Mouse (Mus musculus): ENCODE results near the gene Serpinb1c. TPM values are rescaled to one million over a fixed set of nuclear protein-coding genes. Genes with fewer than 3 reads are reported as not detected.
A peak's percentile ranks its signal among the peaks of the same experiment; 100 is the strongest.
"Not testable (repeated sequence)": the region's sequence is repeated elsewhere in the genome, so short reads cannot be mapped to it uniquely, and the experiment has no call there.

The Serpinb1c gene
- polyA plus RNA-seq, 1 experiment from 2014 or later: 0.69 TPM

DNA sequence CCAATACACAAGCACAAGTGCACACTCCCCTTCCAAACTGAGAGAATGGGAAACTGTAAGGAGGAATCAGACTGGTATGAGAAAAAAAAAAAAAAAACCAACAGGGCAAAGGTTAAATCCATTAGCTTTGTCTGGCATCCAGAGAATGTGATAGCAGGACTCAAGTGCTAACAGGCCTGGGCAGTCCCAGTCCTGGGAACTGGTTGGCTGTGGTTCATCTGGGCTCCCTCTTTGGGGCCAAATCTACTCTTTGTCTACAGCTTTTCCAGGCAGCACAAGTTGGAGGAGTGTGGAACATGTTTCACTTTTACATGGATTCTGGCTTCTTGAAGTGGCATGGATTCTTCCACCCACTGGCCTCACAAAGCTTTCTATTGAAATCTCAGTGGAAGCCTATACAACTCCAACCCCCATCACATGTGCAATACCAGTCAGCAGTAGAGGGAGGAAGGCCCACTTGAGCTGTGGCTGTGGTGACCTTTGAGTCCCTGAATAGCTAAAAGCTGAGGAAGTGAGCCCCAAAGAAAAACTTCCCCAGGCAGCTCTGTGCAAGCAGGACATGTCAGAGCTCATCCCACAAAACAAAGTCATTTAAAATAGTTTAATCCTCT lies 14.9 kb upstream of the Serpinb1c start:
- in situ Hi-C loops (cut with MboI; ENCODE audit: low pct_unique_long_range_greater_than_20kb): loop anchor here (10.0 kb wide), 1 partner anchor 52 kb away; the partner anchor contains the start of gene Serpinb6b
- ChIA-PET POLR2A (interaction anchor here (0.6 kb wide), 1 partner anchor 508 kb away, joined by 3 read pairs; no protein-coding TSS in a partner anchor), CTCF (interaction anchor here (0.7 to 1.3 kb wide), 7 partner anchors 8 to 167 kb away, joined by 3 to 5 read pairs (median 4); partner anchors contain the start of gene Serpinb6b)
- H3K27me3 ChIP-seq: no peaks in the 10 kb centered on the region
- ATAC-seq: peak; percentile 76
- no peak for DNase-seq (ENCODE audit: low read depth, low spot score)
- no peak for TF ChIP-seq CTCF (IDR thresholded peaks at IDR 0.05)

DNA sequence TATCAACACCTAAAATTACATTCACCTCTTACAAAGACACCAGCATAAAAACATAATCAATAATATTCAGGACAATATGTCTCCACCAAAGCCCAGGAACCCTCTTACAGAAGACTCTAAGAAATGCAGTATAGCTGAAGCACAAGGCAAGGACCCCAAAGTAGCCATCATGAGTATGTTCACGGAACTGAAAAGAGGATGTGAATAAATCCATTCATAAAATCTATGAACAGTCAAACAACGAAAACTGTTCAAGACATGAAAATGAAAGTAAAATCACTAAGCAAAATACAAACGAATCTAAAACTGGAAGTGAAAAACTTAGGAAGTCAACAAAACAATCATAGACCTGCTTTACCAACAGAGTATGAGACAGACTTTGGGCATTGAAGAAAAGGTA lies 10.2 kb upstream of the Serpinb1c start:
- no peaks in the 10 kb centered on the region for H3K27me3 ChIP-seq
- ATAC-seq (no peak), DNase-seq (ENCODE audit: low read depth, low spot score) (no peak)
- ChIA-PET CTCF (no interaction called here), POLR2A (no interaction called here)
- no peak for TF ChIP-seq CTCF (IDR thresholded peaks at IDR 0.05)
- in situ Hi-C loops (cut with MboI; ENCODE audit: low pct_unique_long_range_greater_than_20kb): no loop called here

GRCm38 (mm10) chr13:32903211-32903873 lies 5.3 kb upstream of the Serpinb1c start:
- peak; percentile 87 for TF ChIP-seq CTCF (IDR thresholded peaks at IDR 0.05)
- DNase-seq (ENCODE audit: low read depth, low spot score) (no peak), ATAC-seq (peak; percentile 78)
- in situ Hi-C loops (cut with MboI; ENCODE audit: low pct_unique_long_range_greater_than_20kb): loop anchor here (5.0 kb wide), 4 partner anchors 169 to 994 kb away; no protein-coding TSS in a partner anchor
- H3K27me3 ChIP-seq: no peaks in the 10 kb centered on the region
- CTCF ChIA-PET: interaction anchor here (0.6 to 1.9 kb wide), 26 partner anchors 12 to 995 kb away, joined by 3 to 14 read pairs (median 4); partner anchors contain the start of gene Serpinb1b
- POLR2A ChIA-PET: interaction anchor here (0.9 kb wide), 1 partner anchor 101 kb away, joined by 3 read pairs; no protein-coding TSS in a partner anchor

DNA sequence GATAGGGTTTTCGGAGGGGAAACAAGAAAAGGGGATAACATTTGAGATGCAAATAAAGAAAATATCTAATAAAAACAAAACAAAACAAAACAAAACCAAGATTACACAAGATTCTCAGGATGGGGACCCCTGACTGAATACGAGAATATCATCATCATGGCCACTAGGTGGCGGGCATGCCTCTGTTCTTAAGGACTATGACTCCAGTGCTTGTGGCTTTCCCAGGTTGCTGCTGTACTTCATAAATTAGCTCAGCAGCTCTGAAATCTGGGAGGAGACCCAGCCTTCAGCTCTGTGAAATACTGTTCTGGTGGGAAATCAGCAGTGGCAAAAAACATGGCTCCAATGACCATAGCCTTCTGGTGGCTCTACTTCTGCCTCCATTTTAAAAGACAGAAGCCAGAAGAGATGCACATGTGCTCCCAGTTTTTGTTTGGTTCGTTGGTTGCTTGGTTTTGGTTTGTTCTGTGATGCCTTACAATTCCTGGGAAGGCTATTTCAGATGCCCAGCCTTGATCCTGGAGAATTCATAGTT lies 4.5 kb upstream of the Serpinb1c start:
- CTCF ChIA-PET: interaction anchor here (0.6 to 1.9 kb wide), 28 partner anchors 13 to 1092 kb away, joined by 3 to 14 read pairs (median 4); partner anchors contain the start of gene Serpinb1b
- DNase-seq (ENCODE audit: low read depth, low spot score) (no peak), ATAC-seq (peak; percentile 12)
- POLR2A ChIA-PET: interaction anchor here (0.9 kb wide), 1 partner anchor 102 kb away, joined by 3 read pairs; no protein-coding TSS in a partner anchor
- TF ChIP-seq CTCF (IDR thresholded peaks at IDR 0.05): peak; percentile 87
- no peaks in the 10 kb centered on the region for H3K27me3 ChIP-seq
- in situ Hi-C loops (cut with MboI; ENCODE audit: low pct_unique_long_range_greater_than_20kb): loop anchor here (5.0 kb wide), 4 partner anchors 170 to 995 kb away; no protein-coding TSS in a partner anchor

- CTCF ChIA-PET: no interaction called here
- H3K27me3 ChIP-seq: no peaks in the 10 kb centered on the region
- ATAC-seq: no peak
- TF ChIP-seq CTCF (IDR thresholded peaks at IDR 0.05): peak; percentile 74
- POLR2A ChIA-PET: interaction anchor here (0.7 kb wide), 1 partner anchor 34 kb away, joined by 3 read pairs; no protein-coding TSS in a partner anchor
- no peak for DNase-seq (ENCODE audit: low read depth, low spot score)
- in situ Hi-C loops (cut with MboI; ENCODE audit: low pct_unique_long_range_greater_than_20kb): loop anchor here (5.0 kb wide), 4 partner anchors 172 to 997 kb away; no protein-coding TSS in a partner anchor
Measured at GRCm38 (mm10) chr13:32900639-32901038, 2.6 kb upstream of the Serpinb1c start.

DNA sequence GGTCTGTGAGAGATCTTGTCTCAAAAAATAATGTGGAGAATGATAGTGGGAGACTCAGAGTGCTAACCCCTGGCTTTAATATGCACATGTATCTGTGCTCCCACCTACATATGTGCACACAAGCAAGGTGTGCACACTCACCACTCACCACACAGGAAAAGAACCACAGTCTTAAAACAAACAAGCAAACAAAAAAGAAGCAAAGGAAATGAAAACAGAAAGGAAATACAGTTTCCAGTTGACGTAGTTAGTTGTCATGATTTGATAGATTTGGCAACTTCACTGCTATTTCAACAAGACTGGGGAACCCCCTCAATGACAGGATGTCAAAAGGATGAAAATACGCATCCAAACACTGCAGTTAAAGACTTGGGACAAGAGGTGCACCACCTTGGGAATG lies 1.1 kb upstream of the Serpinb1c start:
- ChIA-PET POLR2A (interaction anchor here (0.8 kb wide), 1 partner anchor 46 kb away, joined by 5 read pairs; no protein-coding TSS in a partner anchor), CTCF (interaction anchor here (0.6 kb wide), 1 partner anchor 106 kb away, joined by 3 read pairs; no protein-coding TSS in a partner anchor)
- in situ Hi-C loops (cut with MboI; ENCODE audit: low pct_unique_long_range_greater_than_20kb): loop anchor here (5.0 kb wide), 1 partner anchor 47 kb away; the partner anchor contains the start of gene Serpinb1a

GRCm38 (mm10) chr13:32896931-32897330 lies 1.1 kb downstream of the Serpinb1c start:
- no peak for TF ChIP-seq CTCF (IDR thresholded peaks at IDR 0.05)
- CTCF ChIA-PET: interaction anchor here (1.0 to 1.7 kb wide), 2 partner anchors 15 to 46 kb away, joined by 3 to 6 read pairs; partner anchors contain the start of gene Serpinb1a
- ATAC-seq (no peak), DNase-seq (ENCODE audit: low read depth, low spot score) (no peak)
- POLR2A ChIA-PET: interaction anchor here (1.1 kb wide), 1 partner anchor 46 kb away, joined by 5 read pairs; the partner anchor contains the start of gene Serpinb1a
- in situ Hi-C loops (cut with MboI; ENCODE audit: low pct_unique_long_range_greater_than_20kb): loop anchor here (5.0 kb wide), 1 partner anchor 45 kb away; the partner anchor contains the start of gene Serpinb1a
- no peaks in the 10 kb centered on the region for H3K27me3 ChIP-seq

More for the DNA sequence above, 1.1 kb upstream of the Serpinb1c start:
- DNase-seq (ENCODE audit: low read depth, low spot score); H3K27me3 ChIP-seq; ATAC-seq: not testable (repeated sequence)

DNA sequence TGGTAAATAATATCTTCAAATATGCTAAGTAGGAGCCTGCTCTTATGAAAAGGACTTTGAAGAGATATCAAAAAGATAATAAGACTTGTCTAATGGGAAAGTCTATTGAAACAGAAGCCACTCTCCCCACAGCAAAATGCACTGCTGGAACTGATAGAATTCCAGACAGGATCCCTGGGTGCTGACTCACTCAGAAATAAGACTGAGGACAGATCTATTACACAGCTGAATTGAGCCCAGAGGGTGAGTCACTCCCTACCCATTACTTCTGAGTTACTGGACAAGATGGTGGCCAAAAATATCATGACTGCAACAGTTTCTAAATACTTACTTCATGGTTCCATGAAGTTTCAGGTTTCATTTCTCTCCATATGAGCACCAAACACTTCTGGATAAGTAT lies 13.3 kb downstream of the Serpinb1c start:
- in situ Hi-C loops (cut with MboI; ENCODE audit: low pct_unique_long_range_greater_than_20kb): no loop called here
- ChIA-PET POLR2A (no interaction called here), CTCF (no interaction called here)
- no peaks in the 10 kb centered on the region for H3K27me3 ChIP-seq
- DNase-seq (ENCODE audit: low read depth, low spot score) (peak; percentile 72), ATAC-seq (peak; percentile 86)
- TF ChIP-seq CTCF (IDR thresholded peaks at IDR 0.05): no peak

- ChIA-PET CTCF (no interaction called here), POLR2A (no interaction called here)
- TF ChIP-seq CTCF (IDR thresholded peaks at IDR 0.05): no peak
- in situ Hi-C loops (cut with MboI; ENCODE audit: low pct_unique_long_range_greater_than_20kb): no loop called here
- DNase-seq (ENCODE audit: low read depth, low spot score) (no peak), ATAC-seq (no peak)
- peaks cover 7% of the 10 kb centered on the region for H3K27me3 ChIP-seq
Measured at GRCm38 (mm10) chr13:32873862-32874261, 24.1 kb downstream of the Serpinb1c start.

GRCm38 (mm10) chr13:32868843-32869242 lies 29.2 kb downstream of the Serpinb1c start:
- in situ Hi-C loops (cut with MboI; ENCODE audit: low pct_unique_long_range_greater_than_20kb): loop anchor here (10.0 kb wide), 1 partner anchor 1036 kb away; the partner anchor contains the start of gene Serpinb6c
- DNase-seq (ENCODE audit: low read depth, low spot score): no peak
- no peak for ATAC-seq
- POLR2A ChIA-PET: no interaction called here
- no peak for TF ChIP-seq CTCF (IDR thresholded peaks at IDR 0.05)
- H3K27me3 ChIP-seq: peaks cover 7% of the 10 kb centered on the region
- CTCF ChIA-PET: no interaction called here

DNA sequence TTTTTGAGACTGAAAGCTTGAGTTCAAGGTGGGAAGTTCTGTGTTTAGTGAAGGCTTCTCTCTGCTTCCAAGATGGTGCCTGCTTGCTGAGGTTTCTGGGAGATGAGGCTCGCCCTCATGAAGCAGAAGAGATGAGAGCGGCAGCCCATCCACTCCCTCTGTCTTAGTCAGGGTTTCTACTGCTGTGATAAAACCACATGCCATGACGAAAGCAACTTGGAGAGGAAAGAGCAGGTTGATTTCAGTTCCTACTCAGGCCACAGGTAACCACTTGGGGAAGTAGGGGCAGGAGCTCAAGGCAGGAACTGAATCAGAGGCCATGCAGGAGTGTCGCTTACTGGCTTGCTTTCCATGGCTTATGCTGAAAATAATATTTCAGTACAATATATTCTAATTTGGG lies 29.8 kb downstream of the Serpinb1c start:
- in situ Hi-C loops (cut with MboI; ENCODE audit: low pct_unique_long_range_greater_than_20kb): loop anchor here (10.0 kb wide), 1 partner anchor 1037 kb away; the partner anchor contains the start of gene Serpinb6c
- POLR2A ChIA-PET, ATAC-seq: not testable (repeated sequence)

More for the DNA sequence above, 29.8 kb downstream of the Serpinb1c start:
- CTCF ChIA-PET: interaction anchor here (1.7 kb wide), 1 partner anchor 35 kb away, joined by 3 read pairs; no protein-coding TSS in a partner anchor
- not testable (repeated sequence) for H3K27me3 ChIP-seq; DNase-seq (ENCODE audit: low read depth, low spot score)
